Mouse (Mus musculus): Measurements from ENCODE around the gene Cgn. TPM values are rescaled to one million over a fixed set of nuclear protein-coding genes. Genes with fewer than 3 reads are reported as not detected.
"Not testable (repeated sequence)": the region's sequence is repeated elsewhere in the genome, so short reads cannot be mapped to it uniquely, and the experiment has no call there.

The Cgn gene
- polyA plus RNA-seq, 1 experiment from 2014 or later = 5.8 TPM

- ATAC-seq (replicated peaks) = no peak
- Histone ChIP-seq H3K4me3 (peak overlapping the region; percentile 52), H3K9me3 (no peaks in the 10 kb centered on the region), H3K27ac (replicated peaks) (peak overlapping the region; percentile 90), H3K4me2 (replicated peaks) (peak overlapping the region; percentile 92), H3K9ac (replicated peaks) (peak overlapping the region; percentile 76), H3K36me3 (no peaks in the 10 kb centered on the region), H3K4me1 (peaks cover 23% of the 10 kb centered on the region), H3K27me3 (no peaks in the 10 kb centered on the region)
- 3% methylated on average over 11 of the region's 11 CpGs for WGBS
Observed at GRCm38 (mm10) chr3:94787122-94787780, 959 bp upstream of the Cgn start.

- H3K4me2 ChIP-seq (replicated peaks) = peak overlapping the region; percentile 92
- 2% methylated on average over 14 of the region's 14 CpGs for WGBS
- peak overlapping the region; percentile 52 for H3K4me3 ChIP-seq
- peaks cover 23% of the 10 kb centered on the region for H3K4me1 ChIP-seq
- H3K9me3 ChIP-seq = no peaks in the 10 kb centered on the region
- no peak overlapping the region for H3K27ac ChIP-seq (replicated peaks)
- no peak; the same call in 1 of the 2 replicates for ATAC-seq (replicated peaks)
- H3K27me3 ChIP-seq = no peaks in the 10 kb centered on the region
- no peaks in the 10 kb centered on the region for H3K36me3 ChIP-seq
- H3K9ac ChIP-seq (replicated peaks) = peak overlapping the region; percentile 25
Observed at GRCm38 (mm10) chr3:94785958-94786357, 334 bp downstream of the Cgn start.

- ATAC-seq (replicated peaks) = no peak
- H3K27me3 ChIP-seq = no peaks in the 10 kb centered on the region
- H3K4me2 ChIP-seq (replicated peaks) = no peak overlapping the region
- whole genome bisulfite sequencing = 27% methylated on average over 5 of the region's 5 CpGs
- H3K4me3 ChIP-seq = no peak overlapping the region
- H3K9ac ChIP-seq (replicated peaks) = no peak overlapping the region
- H3K27ac ChIP-seq (replicated peaks) = no peak overlapping the region
- H3K4me1 ChIP-seq = peaks cover 23% of the 10 kb centered on the region
- H3K9me3 ChIP-seq = no peaks in the 10 kb centered on the region
- H3K36me3 ChIP-seq = no peaks in the 10 kb centered on the region
Observed at GRCm38 (mm10) chr3:94784171-94784701, 2.1 kb downstream of the Cgn start.

- Histone ChIP-seq H3K36me3 (no peaks in the 10 kb centered on the region), H3K9ac (replicated peaks) (no peak overlapping the region), H3K9me3 (no peaks in the 10 kb centered on the region), H3K4me3 (no peak overlapping the region), H3K4me2 (replicated peaks) (no peak overlapping the region), H3K4me1 (peaks cover 23% of the 10 kb centered on the region), H3K27me3 (no peaks in the 10 kb centered on the region), H3K27ac (replicated peaks) (no peak overlapping the region)
- WGBS = 51% methylated on average over 5 of the region's 5 CpGs
- ATAC-seq (replicated peaks) = no peak
Observed at GRCm38 (mm10) chr3:94783462-94783931, 2.8 kb downstream of the Cgn start.

GRCm38 (mm10) chr3:94782936-94783335, 3.4 kb downstream of the Cgn start:
- 78% methylated on average over 4 of the region's 4 CpGs for WGBS
- Histone ChIP-seq H3K4me2 (replicated peaks) (no peak overlapping the region), H3K27me3 (no peaks in the 10 kb centered on the region), H3K4me3 (no peak overlapping the region), H3K36me3 (no peaks in the 10 kb centered on the region), H3K9ac (replicated peaks) (no peak overlapping the region), H3K9me3 (no peaks in the 10 kb centered on the region), H3K4me1 (peaks cover 23% of the 10 kb centered on the region), H3K27ac (replicated peaks) (no peak overlapping the region)
- no peak for ATAC-seq (replicated peaks)

GRCm38 (mm10) chr3:94781356-94781755, 4.9 kb downstream of the Cgn start:
- 42% methylated on average over 3 of the region's 3 CpGs for WGBS
- no peaks in the 10 kb centered on the region for H3K27me3 ChIP-seq
- no peak overlapping the region for H3K9ac ChIP-seq (replicated peaks)
- H3K4me2 ChIP-seq (replicated peaks) = no peak overlapping the region
- ATAC-seq (replicated peaks) = no peak
- no peak overlapping the region for H3K27ac ChIP-seq (replicated peaks)
- no peaks in the 10 kb centered on the region for H3K9me3 ChIP-seq
- H3K4me3 ChIP-seq = no peak overlapping the region
- peaks cover 11% of the 10 kb centered on the region for H3K4me1 ChIP-seq
- H3K36me3 ChIP-seq = no peaks in the 10 kb centered on the region

GRCm38 (mm10) chr3:94775886-94776285, 10.4 kb downstream of the Cgn start:
- Histone ChIP-seq H3K4me3 (no peak overlapping the region), H3K4me1 (no peaks in the 10 kb centered on the region), H3K36me3 (peaks cover 3% of the 10 kb centered on the region; the same call in 1 of the 2 replicates), H3K9me3 (no peaks in the 10 kb centered on the region), H3K27ac (replicated peaks) (no peak overlapping the region), H3K9ac (replicated peaks) (no peak overlapping the region), H3K27me3 (no peaks in the 10 kb centered on the region), H3K4me2 (replicated peaks) (no peak overlapping the region)
- WGBS = 89% methylated on average over 7 of the region's 7 CpGs
- no peak for ATAC-seq (replicated peaks)

GRCm38 (mm10) chr3:94774039-94774438, 12.3 kb downstream of the Cgn start:
- no peaks in the 10 kb centered on the region for H3K27me3 ChIP-seq
- peaks cover 3% of the 10 kb centered on the region; the same call in 1 of the 2 replicates for H3K36me3 ChIP-seq
- no peak overlapping the region for H3K4me3 ChIP-seq
- H3K4me2 ChIP-seq (replicated peaks) = no peak overlapping the region
- ATAC-seq (replicated peaks) = no peak
- no peak overlapping the region for H3K9ac ChIP-seq (replicated peaks)
- H3K4me1 ChIP-seq = no peaks in the 10 kb centered on the region
- H3K27ac ChIP-seq (replicated peaks) = no peak overlapping the region
- H3K9me3 ChIP-seq = no peaks in the 10 kb centered on the region
- 88% methylated on average over 11 of the region's 11 CpGs for WGBS

- not testable (repeated sequence) for H3K27ac ChIP-seq (replicated peaks); H3K4me3 ChIP-seq; ATAC-seq (replicated peaks); H3K9ac ChIP-seq (replicated peaks); H3K36me3 ChIP-seq; H3K27me3 ChIP-seq; H3K9me3 ChIP-seq; H3K4me2 ChIP-seq (replicated peaks); H3K4me1 ChIP-seq
- WGBS = 83% methylated on average over 8 of the region's 8 CpGs
Observed at GRCm38 (mm10) chr3:94765456-94765855, 20.8 kb downstream of the Cgn start.

- WGBS = 65% methylated on average over 5 of the region's 5 CpGs
- not testable (repeated sequence) for H3K4me2 ChIP-seq (replicated peaks); H3K9ac ChIP-seq (replicated peaks); H3K4me3 ChIP-seq; ATAC-seq (replicated peaks); H3K9me3 ChIP-seq; H3K4me1 ChIP-seq; H3K27me3 ChIP-seq; H3K36me3 ChIP-seq; H3K27ac ChIP-seq (replicated peaks)
Observed at GRCm38 (mm10) chr3:94764545-94765292, 21.6 kb downstream of the Cgn start.

GRCm38 (mm10) chr3:94758427-94758826, 27.9 kb downstream of the Cgn start:
- not testable (repeated sequence) for H3K36me3 ChIP-seq; H3K4me2 ChIP-seq (replicated peaks); H3K9ac ChIP-seq (replicated peaks); H3K4me3 ChIP-seq; H3K27me3 ChIP-seq; H3K9me3 ChIP-seq; H3K4me1 ChIP-seq; H3K27ac ChIP-seq (replicated peaks)
- peak; percentile 65 for ATAC-seq (replicated peaks)
- WGBS = 45% methylated on average over 4 of the region's 9 CpGs

GRCm38 (mm10) chr3:94758056-94758409, 28.3 kb downstream of the Cgn start:
- peak overlapping the region; percentile 37 for H3K4me3 ChIP-seq
- not testable (repeated sequence) for H3K27ac ChIP-seq (replicated peaks); H3K9ac ChIP-seq (replicated peaks); H3K9me3 ChIP-seq; H3K27me3 ChIP-seq; H3K36me3 ChIP-seq; H3K4me1 ChIP-seq
- WGBS = 0% methylated on average over 20 of the region's 31 CpGs
- ATAC-seq (replicated peaks) = peak; percentile 92
- H3K4me2 ChIP-seq (replicated peaks) = peak overlapping the region; percentile 35

Data from forebrain, embryonic 15.5 days (tissue).